Mouse (Mus musculus): ENCODE results near the gene Krt7.

Gene Krt7

DNA sequence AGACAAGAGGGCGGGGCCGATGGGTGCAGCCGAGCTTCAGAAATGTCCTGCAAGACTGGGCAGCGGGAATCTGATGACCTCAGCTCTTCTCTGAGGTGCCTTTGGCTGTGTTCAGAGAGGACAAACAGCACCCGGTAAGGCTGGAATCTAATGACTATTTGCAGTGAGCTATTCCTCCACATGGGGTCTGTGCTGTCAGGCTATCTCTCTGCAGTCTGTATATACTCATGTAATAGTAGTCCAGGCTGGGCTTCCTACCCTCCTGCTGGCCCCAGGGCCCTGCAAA lies 34.1 kb upstream of the Krt7 start:
- DNase-seq (ENCODE audit: low read depth, low spot score) = no peak

DNA sequence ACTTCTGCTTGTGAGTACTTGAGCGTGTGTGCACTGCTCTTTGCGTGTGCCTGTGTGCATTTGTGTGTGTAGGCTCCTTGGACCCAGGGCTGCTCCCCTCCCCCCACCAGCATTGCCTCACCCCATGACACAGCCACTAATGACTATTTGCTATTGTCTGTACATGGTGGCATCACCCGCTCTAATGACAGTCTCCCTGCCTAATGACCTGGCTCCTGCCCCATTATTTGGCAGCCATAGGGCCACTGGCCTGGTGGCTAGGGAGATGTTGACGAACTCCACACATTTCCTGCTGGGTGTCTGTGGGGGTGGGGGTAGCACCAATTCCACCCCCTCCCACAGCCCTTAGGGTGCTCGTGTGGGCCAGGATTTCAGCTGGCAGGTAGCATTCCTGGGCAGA lies 32.2 kb upstream of the Krt7 start:
- no peak for DNase-seq (ENCODE audit: low read depth, low spot score)

DNA sequence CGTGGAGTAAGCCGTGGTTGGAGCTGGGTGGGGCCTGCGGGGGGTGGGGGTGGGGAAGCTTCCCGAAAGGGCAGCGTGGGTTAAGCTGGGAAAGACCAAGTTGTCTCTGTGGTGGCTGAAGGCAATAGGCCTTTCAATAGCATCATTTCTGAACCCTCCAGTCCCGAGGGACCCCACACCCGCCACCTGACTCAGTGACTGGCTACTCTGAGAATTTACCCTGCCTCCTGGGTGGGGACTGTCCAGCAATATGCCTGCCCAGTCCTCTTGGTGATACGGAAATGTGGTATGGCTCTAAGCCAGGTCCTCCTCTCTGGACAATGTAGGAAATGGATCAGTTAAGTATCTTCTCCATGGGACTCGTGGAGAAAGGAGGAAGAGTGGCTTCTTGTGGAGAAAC lies 29.1 kb upstream of the Krt7 start:
- no peak for DNase-seq (ENCODE audit: low read depth, low spot score)

DNA sequence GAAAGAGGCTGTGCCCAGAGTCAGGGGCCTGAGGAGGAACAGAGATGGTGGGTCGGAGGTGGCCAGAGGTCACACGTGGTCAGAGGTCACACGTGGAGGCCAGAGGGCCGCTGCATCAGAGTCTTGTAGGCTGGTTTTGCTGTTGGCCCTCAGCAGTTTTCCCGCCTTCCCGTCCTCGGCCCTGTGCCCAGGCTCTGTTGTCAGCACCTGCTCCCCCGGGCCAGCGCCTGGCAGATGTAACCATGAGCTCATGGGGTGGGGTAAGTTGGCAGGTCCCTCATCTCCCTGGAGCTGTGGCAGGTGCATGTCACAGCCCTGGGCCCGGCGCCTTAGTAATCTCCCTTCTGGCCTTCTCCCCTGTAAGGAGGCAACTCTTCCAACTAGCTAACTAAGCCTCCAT lies 28.0 kb upstream of the Krt7 start:
- no peak for DNase-seq (ENCODE audit: low read depth, low spot score)

DNA sequence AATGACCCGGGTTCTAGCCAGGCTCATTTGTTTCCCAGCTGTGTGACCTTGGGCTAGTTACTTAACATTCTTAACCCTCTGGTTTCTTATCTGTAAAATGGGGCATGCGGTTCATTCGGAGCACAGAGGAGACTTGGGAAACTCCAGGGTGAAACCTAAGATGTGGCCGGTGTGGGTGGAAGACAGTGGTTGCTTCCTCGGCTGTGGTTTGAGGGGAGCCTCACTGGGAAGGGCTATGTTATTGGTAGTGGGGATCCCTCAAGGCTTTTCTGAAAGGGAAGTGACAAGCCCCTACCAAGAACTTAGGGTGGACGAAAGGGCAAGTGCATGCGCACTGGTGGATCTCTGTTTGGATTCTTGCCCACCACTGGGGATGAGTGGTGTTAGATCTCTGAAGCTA lies 26.2 kb upstream of the Krt7 start:
- no peak for DNase-seq (ENCODE audit: low read depth, low spot score)

DNA sequence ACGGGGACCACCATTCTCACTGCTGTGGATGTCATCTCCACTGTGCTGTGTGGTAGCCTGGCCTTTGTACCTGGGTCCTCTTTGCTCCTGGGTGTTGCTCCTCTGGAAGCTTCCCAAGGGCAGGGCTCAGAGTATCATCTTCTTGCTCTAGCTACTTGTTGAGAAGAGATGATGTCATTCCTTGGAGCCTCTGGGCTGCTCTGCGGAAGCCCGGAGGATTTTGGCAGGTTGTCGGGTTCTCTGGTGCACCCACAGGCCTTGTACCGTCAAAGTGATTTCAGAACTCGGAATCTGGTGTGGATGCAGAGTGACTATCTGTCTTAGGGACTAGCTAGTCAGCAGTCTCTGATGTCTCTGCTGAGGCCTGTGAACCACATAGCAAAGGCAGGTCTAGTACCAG lies 25.8 kb upstream of the Krt7 start:
- DNase-seq (ENCODE audit: low read depth, low spot score) = no peak

DNA sequence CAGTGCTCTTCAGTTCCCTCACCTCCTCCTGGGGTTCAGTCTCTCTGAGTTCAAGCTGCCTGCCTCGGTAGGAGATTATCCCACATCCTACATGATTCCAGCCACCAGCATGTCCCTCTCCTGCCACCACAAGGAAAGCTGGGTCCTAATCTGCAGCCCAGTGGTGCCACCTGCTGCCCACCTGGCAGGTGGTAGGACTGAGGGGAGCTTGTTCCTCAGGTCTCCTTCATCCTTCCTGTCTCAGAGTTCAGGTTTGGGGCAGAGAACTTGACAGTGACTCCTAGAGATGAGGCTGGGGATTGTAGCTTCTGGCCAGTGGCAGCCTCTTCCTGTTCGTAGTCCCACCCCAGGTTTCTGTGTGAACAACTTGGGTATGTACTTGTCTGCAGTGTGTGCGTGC lies 23.7 kb upstream of the Krt7 start:
- DNase-seq (ENCODE audit: low read depth, low spot score) = no peak

DNA sequence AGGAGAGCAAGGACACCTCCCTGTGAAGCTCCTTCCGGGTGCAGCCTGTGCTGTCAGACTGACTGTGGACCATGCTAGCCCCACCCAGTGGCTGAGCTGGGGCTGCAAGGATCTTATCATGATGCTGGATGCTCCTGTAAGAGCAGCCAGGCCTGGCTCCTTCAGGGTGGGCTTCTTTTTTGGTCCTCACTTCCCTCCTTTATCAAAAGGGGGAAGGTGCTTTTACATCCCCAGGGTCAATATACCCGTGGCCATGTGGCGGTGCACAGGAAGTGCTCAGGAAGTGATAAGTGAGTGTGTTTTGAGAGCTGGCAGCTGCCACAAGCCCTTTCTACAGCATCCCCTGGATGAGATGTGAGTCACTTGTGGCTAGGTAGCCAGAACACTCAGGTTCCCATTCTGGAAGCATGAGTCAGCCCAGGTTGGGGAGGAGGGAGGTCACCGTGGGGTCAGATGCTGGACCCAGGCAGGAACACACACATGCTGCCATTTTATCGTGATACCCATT lies 22.8 kb upstream of the Krt7 start:
- no peak for DNase-seq (ENCODE audit: low read depth, low spot score)

DNA sequence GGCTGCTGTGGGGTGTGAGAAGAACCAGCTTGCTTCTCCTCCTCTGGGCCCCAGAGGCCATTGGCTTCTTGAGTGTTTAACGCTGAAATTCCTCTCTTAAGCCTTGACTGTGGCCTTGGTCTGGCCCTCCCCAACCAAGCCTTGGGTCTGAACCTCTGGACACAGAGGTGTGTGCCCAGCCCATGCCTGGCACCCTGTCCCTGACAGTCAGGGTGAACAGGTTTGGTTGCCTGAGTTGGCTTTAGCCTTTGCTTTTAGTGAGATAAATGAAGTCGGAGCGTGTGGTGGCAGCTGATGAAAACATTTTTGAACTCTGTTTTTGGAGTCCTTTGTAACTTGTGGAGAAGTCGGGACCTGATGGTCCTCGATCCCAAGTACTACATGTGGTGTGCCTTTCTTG lies 20.6 kb upstream of the Krt7 start:
- no peak for DNase-seq (ENCODE audit: low read depth, low spot score)

DNA sequence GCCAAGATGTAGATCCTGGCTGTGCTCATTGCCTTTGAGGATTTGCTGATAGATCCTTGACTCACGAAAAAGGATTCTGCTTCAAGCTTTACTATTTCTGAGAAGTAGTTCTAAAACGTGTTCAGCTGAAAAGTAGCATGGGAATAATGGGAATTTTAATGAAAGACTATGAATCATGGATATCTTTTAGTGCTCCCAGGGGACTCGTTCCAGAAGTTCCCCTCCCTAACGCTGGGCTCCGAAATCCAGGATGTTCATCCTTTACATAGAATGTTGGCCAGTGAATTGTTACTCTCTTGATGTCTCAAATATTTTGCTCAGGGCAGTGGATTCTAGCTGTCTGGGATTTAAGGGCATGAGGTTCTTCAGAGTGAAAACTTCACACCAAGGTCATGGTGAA lies 18.6 kb upstream of the Krt7 start:
- DNase-seq (ENCODE audit: low read depth, low spot score) = no peak

DNA sequence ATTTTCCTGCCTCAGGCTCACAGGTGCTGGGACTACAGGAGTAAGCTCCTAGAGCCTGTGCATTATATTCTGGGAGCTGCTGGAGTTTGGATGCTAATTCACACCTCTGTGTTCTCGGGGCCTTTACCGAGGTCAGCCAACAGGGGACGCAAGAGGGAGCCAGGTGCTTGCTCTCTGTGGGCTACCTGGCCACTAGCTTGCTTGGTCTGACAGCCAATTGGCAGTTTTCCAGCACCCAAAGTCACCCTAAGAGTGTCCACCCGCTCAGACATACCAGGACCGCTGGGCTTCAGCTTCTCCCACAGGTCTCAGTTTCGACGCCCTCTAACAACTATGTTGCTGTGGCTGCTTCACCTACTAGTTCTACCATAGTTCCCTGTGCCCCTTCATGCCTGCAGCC lies 15.9 kb upstream of the Krt7 start:
- no peak for DNase-seq (ENCODE audit: low read depth, low spot score)

DNA sequence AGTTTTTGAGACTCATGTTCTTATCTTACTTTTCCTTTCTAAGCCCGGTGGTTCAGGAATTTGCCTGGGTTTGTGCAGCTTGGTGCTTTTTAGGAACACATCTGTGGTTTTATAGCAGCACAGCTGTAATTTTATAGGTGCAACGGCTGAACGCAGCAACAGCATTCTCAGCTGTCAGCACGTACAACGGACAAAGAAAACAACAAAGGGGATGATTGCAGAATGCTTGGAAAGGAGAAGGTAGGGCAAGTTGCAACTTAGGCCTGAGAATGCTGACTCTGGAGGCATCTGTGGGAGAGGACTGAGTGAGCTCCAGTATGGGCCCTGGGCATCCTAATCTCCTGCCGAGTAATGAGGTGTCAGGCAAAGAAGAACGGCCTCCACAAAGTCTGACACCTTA lies 14.4 kb upstream of the Krt7 start:
- DNase-seq (ENCODE audit: low read depth, low spot score) = no peak

DNA sequence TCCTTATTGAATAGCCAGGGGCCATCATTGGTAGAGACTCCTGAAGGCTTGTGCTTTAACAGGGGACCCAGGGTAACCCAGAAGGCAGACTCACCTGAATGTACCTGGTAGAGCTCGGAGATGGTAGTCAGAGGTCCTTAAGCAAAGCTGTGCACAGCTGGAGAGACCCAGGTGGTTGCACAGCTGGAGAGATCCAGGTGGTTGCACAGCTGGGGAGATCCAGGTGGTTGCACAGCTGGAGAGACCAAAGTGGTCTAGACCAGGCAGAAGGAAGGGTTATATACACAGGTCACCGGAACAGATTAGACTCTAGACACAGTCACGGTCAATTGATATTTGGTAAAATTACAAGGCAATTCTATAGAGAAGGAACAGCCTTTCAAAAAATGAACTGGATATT lies 13.9 kb upstream of the Krt7 start:
- DNase-seq (ENCODE audit: low read depth, low spot score) = no peak

DNA sequence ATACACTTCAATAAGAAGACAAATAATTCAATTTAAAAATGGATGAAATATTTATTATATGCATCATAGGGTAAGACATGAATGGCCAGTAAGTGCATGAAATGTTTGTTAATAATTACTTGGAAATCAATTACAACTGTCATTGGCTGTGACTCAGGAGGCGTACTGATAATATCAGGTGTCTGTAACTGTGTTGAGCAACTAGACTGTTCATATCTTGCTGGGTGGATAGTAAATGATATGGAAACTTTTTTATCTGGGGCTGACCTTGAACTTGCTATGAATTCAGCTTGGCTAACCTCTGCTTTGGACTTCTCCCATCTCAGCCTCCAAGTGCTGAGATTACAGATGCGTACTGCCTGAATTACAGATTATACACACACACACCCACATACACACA lies 13.2 kb upstream of the Krt7 start:
- no peak for DNase-seq (ENCODE audit: low read depth, low spot score)

DNA sequence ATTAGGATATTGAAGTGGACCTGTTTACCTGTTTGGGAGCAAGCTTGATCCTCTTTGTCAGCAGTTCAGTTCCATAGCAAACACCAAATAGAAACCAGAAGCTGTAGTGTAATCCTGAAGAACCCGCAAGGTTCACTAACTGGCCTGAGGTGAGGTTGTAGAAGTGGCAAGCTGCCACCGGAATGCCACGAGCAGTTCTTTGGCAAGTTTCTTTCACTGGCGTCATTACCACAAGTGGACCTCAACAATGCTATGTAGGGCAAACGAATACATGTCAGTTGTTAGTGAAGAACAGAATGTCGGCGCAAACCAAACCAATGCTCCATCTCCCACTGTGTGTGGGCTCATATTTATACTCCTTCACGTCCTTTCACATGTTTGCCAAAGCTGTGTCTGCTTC lies 12.6 kb upstream of the Krt7 start:
- DNase-seq (ENCODE audit: low read depth, low spot score) = no peak

DNA sequence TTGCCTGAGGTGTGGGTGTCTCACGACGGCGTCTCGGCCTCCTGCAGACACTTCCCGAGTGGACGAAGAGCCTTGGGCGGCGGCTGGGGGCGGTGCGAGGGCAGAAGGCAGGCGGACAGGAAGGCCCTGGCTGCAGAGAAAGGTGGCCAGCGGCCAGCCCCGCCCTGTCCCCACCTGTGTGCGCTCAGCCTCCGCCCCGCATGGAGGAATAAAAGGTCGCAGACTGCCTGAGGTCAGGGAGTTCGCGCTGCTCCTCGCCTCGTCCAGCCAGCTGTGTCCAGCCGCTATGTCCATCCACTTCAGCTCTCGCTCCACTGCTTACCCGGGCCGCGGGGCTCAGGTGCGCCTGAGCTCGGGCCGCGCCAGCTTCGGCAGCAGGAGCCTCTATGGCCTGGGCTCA lies 1.3 kb downstream of the Krt7 start:
- no peak for DNase-seq (ENCODE audit: low read depth, low spot score)

DNA sequence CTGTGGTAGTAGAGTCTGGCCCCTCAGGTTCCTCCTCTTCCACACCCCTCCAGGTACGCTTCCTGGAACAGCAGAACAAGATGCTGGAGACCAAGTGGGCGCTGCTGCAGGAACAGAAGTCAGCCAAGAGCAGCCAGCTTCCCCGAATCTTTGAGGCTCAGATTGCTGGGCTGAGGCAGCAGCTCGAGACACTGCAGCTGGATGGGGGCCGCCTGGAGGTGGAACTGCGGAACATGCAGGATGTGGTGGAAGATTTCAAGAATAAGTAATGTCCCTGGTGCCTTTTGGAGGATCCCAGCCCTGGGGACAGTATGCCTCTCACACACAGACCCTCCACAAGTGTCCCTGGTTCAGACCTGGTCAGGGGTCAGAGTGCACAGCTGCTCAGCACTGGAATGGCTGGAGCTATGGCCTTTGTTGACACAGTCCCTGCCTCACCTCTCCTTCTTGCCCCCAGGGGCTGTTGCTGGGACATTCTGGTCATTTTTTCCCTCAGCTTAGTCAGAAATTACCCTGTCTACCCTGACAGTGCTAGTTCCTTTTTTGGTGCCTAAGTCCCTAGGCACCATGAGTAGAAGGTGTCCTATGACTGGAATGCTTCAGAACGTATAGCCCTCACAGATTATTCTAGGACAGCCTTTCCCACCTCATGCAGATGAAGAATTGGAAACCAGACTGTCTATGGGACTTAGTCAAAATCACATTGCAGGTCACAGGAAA lies 3.2 kb downstream of the Krt7 start:
- no peak for DNase-seq (ENCODE audit: low read depth, low spot score)

DNA sequence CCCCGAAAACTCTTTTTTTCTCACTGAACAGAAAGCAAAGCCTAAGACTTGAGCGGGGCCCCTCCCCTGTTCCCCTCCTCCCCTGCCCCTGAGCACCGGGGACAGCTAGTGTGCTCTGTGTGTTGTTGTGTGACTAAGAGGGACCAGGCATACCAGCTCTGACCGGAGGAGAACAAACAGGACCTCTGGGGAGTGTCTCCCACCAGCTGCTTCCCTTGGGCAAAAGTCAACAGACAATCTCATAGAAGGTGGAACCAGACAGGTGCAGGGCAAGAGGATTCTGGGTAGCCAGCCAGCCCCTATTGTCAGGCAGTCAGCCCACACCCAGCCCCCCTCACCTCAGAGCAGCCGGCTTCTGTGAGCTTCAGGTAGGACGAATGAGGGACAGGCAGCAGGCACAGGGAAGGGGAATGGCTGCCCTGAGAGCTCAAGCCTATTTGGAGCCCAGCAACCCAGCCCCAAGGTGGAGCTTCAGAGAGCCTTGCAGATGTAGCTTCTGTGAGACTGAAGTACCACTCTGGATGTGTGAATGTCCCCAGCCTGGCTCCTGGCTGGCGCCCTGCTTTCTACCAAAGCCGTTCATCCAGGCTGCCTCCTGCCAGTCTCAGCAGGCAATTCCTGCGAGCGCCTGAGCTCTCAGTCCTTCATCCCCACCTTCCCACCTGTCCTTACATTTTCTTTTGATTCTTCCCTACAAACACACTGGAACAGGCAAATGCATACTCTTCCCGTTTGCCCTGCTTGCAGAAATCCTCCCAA lies 4.1 kb downstream of the Krt7 start:
- DNase-seq (ENCODE audit: low read depth, low spot score) = no peak

DNA sequence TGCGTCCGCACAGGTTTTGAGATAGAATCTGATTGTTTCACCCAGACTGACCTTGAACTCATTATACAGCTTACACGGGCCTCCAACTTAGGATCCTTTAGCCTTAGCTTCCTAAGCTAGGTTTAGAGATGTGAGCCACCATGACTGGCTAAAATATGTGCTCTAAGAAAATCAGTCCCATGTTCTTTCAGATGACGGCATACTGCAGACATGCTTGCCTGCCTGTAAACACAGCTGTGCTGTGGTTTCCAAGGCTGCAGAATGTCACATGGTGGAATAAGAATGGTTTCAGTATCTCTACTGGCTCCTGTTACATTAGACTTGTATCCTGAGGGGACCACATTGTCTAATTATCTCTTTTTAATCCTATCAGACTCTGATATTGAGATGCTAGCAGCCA lies 8.1 kb downstream of the Krt7 start:
- DNase-seq (ENCODE audit: low read depth, low spot score) = no peak

DNA sequence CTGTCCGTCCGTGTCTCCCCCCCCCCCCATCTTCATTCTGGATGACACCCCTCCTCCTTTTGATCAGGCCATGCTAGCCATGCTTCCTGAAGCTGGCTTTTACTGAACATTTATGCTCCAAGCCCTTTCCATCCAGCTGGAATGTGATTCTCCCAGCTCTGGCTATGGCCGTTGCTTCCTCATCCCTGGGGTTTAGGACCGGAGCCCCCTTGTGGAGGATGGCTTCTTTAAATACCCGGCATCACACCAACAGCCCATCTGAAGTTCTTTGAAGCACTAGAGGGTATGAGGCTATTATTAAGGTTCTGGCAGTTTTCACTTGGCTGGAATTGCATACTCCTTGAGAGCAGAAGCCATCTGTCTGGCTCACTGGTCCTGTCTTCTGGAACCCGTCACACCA lies 10.1 kb downstream of the Krt7 start:
- no peak for DNase-seq (ENCODE audit: low read depth, low spot score)

DNA sequence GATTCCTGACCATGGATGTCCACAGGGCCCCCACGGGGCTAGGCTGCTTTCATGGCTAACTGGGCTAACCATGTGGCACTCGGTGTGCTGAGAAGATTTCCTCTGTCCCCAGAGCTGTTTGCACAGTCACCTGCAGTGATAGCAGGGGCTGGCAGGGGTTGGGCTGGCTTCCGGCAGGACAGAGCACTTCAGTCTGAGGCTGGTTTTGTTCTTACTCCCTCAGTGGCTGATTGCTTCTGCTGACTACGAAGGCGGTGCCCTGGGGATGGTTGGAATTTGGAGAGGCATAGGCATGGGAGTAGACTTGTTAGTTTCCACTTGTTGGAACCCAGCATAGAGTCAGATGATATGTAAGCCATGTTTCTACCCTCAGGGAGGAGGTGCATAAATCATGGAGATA lies 14.1 kb downstream of the Krt7 start:
- DNase-seq (ENCODE audit: low read depth, low spot score) = no peak

DNA sequence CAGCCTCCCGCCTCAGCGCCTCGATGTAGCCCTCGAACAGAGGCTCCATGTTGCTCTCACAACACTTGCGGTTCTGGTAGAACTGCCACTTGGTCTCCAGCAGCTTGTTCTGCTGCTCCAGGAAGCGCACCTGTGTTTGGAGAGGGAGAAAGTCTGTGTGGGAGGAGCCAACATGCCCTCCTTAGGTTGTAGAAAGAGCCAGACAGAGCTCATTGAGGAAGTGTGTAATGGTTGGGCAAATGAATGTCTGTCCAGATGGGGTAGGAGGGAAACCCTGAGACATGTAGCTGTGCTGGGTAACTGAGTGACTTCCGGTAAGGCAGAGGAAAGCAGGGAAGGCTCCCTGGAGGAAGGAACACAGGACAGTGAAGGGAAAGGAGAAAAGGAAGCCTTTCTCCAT lies 25.8 kb downstream of the Krt7 start:
- DNase-seq (ENCODE audit: low read depth, low spot score) = no peak

DNA sequence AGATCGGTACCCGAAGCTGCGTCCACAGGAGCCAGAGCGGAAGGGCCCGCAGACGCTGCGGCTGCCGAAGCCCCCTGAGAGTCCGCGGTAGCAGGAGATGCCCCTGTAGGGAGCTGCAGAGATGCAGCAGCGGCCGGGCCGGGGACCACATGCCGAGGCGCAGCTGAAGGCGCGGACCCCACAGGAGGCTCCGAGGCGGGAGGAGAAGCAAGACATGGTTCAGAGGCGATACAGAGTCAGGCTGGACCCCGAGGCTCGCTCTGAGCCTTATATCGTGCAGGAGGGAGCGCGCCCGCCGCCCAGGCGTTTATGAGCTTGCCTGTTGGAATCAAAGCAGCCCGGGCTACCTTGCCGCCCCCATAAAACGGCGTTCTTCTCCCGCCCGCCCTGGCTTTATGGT lies 27.7 kb downstream of the Krt7 start, which contains the start of gene Krt87:
Krt87 (minus strand) TSS at position 250 of the 400 bp plus-strand sequence.
- no peak for DNase-seq (ENCODE audit: low read depth, low spot score)

DNA sequence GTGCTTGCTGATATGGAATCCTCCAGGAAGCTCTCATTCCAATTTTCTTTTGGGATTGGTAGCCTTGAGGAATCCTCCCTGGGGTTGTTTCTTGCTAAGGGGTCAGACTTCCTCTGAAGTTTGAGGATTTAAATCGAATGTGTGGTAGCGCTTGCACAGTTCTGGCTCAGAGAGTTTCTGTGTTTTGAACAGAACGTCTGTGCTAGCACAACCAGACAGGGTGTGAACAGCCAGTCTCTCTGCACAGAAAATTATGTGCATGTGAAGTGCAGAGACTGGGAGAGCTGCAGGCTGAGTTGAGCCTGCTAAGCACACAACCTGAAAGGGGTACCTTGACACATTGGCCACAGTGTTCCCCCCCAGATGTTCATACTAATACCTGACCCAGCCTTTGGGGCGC lies 30.0 kb downstream of the Krt7 start:
- DNase-seq (ENCODE audit: low read depth, low spot score) = no peak

All from c-Kit-negative CD71-positive TER-119-positive erythroid progenitor cells, embryonic 14.5 days (primary cell).